Mouse (Mus musculus): ENCODE data around the gene Cyp26c1. TPM values are rescaled to one million over a fixed set of nuclear protein-coding genes. Genes with fewer than 3 reads are reported as not detected.

Gene Cyp26c1
- under 1 TPM; 0.27 to 0.57 TPM for total RNA-seq (2023)

GRCm38 (mm10) chr19:37685281-37685680 lies at the start of gene Cyp26c1:
Gene Cyp26c1, plus strand, starts transcription at chr19:37685581.

DNA sequence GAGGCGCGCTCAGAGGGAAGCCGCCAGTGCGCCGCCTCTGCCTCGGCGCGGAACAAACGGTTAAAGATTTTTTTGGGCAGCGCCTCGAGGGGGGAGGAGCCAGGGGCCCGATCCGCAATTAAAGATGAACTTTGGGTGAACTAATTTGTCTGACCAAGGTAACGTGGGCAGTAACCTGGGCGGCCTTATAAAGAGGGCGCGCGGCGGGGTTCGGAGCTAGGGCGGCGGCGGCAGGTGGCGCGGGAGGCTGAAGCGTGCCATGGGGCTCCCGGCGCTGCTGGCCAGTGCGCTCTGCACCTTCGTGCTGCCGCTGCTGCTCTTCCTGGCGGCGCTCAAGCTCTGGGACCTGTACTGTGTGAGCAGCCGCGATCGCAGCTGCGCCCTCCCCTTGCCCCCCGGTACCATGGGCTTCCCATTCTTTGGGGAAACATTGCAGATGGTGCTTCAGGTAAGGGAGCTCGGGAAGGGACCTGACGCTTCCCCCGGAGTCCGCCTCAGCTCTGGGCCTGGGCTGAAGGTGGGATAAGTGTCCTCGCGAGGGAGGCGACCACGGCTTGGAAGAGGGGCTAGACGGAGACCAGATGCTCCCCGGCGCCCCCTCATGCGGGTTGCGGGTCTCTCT lies 12.4 kb downstream of the Cyp26c1 start, which contains the start of gene Cyp26a1:
Cyp26a1 (plus strand) TSS at position 148 of the 622 bp plus-strand sequence.

Other genes with a start within 250 kb of the Cyp26c1 start
- gene Exoc6, start 135.2 kb upstream of the Cyp26c1 start, total RNA-seq (2023) = 10 to 100 TPM; 59.7 to 63.3 TPM
- under 1 TPM; 0.20 to 0.26 TPM for gene Cyp26a1, start 12.2 kb downstream of the Cyp26c1 start, total RNA-seq (2023)